Mouse (Mus musculus) gastrocnemius, postnatal 4 days (tissue): ENCODE data around the gene Rchy1. TPM values are rescaled to one million over a fixed set of nuclear protein-coding genes. Genes with fewer than 3 reads are reported as not detected.

Source experiments
- DNase-seq, 2 experiments: peaks; one replicate each; pipeline ENCODE4 v3.0.0; 2021 to 2022; ENCODE audit warnings: low spot score in 2 of 2, mixed read lengths in 2 of 2
- long read RNA-seq, 2 experiments: library from polyadenylated mRNA; stranded (forward); transcript quantifications; one replicate each; pipeline ENCODE4 v2.0.0; 2021
- total RNA-seq, 2 experiments: library from RNA; stranded (reverse); gene quantifications; 2 replicates each; pipeline ENCODE4 v1.2.3; 2021

Rchy1 gene
- total RNA-seq = 10 to 100 TPM; 42.5 to 45.0 TPM
- long read RNA-seq, experiment 1, transcript Rchy1-201 (9 exons, 1,967 nt) = major isoform, 53 of 59 reads
- long read RNA-seq, experiment 1, partial matches to known transcripts = 3 of 59 reads
- long read RNA-seq, experiment 1, other reads (novel, unspliced or antisense) = 2 of 59 reads
- long read RNA-seq, experiment 2, transcript Rchy1-201 (9 exons, 1,967 nt) = major isoform, 49 of 53 reads
- long read RNA-seq, experiment 2, partial matches to known transcripts = 1 of 53 reads
- long read RNA-seq, experiment 2, other reads (novel, unspliced or antisense) = 3 of 53 reads

GRCm38 (mm10) chr5:91962639-91963440 is at the start of gene Rchy1:
Gene Rchy1 (minus strand): TSS chr5:91963068.
- DNase-seq = peak; percentile 87 to 94

DNA sequence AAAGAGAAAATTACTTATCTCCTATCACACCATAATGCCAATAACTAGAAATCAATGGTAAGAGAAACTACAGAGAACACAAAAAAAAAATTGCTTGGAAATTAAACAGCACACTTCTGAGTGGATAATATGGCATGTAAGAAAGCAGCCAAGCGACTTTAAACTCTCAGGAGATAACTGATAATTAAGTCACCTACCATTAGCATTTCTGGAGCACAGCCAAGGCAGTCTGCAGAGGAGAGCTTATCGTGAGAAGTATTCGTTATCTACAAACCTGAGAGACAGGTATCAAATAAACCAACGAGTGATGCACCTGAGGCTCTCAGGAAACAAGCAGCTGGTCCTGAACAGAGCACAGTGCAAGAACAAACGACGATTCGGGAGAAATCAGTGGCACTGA is 48.9 kb upstream of the Rchy1 start:
- no peak for DNase-seq

GRCm38 (mm10) chr5:92009827-92010226 is 47.0 kb upstream of the Rchy1 start:
- no peak for DNase-seq

GRCm38 (mm10) chr5:92003011-92003410 is 40.1 kb upstream of the Rchy1 start:
- peak in 1 of 2 experiments; percentile 11 for DNase-seq

DNA sequence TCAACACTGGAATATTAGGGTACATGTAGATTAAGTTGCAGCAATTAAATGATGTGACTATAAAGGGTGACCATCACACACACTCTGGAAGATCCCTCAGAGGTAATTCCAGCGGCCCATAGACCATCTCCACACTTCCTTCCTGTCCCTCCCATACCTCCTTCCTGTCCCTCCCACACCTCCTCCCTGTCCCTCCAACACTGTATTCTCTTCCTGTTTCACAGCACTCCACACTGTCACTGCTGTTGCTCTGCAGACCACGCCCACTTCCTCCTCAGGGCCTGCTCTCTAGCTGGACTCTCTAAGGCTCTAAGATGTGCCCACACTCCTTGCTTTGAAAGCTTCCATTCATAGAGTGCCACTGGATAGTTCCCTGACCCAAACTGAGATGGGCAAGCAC is 37.9 kb upstream of the Rchy1 start:
- DNase-seq = no peak

- peak in 1 of 2 experiments; percentile 14 for DNase-seq
Measured at GRCm38 (mm10) chr5:91994546-91994945, 31.7 kb upstream of the Rchy1 start.

- DNase-seq = no peak
Measured at GRCm38 (mm10) chr5:91993061-91993460, 30.2 kb upstream of the Rchy1 start.

- DNase-seq = no peak
Measured at GRCm38 (mm10) chr5:91991191-91991937, 28.5 kb upstream of the Rchy1 start.

- DNase-seq = no peak
Measured at GRCm38 (mm10) chr5:91989261-91989660, 26.4 kb upstream of the Rchy1 start.

DNA sequence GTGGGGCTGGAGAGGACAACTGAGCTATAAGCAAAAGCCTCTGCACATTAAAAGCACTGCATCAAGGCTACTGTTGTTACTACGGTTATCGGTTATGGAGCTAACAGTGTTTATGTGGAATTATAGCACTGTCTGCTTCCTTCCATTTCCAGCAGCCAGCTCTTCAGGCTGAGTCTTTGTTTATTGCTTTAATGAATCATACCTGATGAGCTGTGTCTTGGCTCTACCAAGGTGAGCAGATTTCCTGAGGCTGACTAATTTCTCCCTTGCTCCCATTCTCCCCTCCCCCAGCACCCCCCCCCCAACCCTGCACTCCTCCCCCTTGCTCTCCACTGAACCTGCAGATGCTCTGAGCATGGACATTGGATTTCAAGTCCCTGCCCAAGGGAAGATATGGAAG is 24.9 kb upstream of the Rchy1 start:
- DNase-seq = no peak

- no peak for DNase-seq
Measured at GRCm38 (mm10) chr5:91987236-91987635, 24.4 kb upstream of the Rchy1 start, which contains the start of gene Odaph. Gene Odaph (plus strand): TSS chr5:91987475.

DNA sequence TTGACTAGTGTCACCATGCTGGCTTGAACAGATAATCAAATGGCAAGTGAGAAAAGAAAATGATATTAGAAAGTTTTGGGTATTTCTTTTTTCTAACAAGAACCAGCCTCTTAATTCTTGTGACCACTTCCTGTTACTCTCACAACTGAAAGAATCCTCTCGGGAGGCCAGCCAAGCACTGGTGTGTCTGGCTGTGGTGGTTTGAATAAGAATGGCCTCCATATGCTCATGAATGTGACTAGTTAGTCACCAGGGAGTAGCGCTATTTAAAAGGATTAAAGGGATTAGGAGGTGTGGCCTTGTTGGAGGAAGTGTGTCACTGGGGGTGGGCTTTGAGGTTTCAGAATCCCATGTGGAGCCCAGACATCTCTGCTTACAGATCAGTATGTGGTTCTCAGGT is 22.9 kb upstream of the Rchy1 start:
- DNase-seq = no peak

DNA sequence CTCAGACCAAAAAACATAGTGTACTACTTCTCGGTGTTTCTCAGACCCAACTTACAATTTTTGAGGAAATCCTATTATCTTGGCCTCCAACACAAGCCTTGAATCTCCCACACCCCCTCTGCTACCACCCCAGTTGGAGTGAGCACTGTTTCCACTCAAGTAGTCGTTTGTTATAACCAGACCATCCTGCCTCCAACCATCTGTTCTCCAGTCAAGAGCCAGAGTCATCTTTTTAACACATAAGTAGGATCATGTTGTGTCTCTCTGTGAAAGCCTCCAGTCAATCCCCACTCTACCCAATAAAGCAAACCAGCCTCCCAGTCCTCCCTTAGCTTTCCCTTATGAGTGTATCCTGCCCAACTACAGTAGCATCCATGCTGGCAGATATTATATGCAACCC is 20.6 kb upstream of the Rchy1 start:
- DNase-seq = no peak

GRCm38 (mm10) chr5:91981176-91981840 is 18.4 kb upstream of the Rchy1 start:
- DNase-seq = no peak

DNA sequence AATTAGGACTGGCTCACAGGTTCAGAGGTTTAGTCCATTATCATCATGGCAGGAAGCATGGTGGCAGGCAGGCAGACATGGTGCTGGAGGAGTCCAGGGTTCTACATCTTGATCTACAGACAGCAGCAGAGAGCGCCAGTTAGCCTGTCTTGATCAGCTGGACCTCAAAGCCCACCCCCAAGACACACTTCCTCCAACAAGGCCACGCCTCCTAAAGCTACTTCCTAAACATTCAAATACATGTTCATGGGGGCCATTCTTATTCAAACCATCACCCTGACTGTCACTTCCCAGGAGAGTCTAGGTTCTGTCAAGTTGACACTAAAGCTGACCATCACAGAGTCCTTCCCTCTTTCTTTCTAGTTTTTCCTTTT is 14.5 kb upstream of the Rchy1 start:
- no peak for DNase-seq

GRCm38 (mm10) chr5:91976566-91977396 is 13.9 kb upstream of the Rchy1 start:
- no peak for DNase-seq

DNA sequence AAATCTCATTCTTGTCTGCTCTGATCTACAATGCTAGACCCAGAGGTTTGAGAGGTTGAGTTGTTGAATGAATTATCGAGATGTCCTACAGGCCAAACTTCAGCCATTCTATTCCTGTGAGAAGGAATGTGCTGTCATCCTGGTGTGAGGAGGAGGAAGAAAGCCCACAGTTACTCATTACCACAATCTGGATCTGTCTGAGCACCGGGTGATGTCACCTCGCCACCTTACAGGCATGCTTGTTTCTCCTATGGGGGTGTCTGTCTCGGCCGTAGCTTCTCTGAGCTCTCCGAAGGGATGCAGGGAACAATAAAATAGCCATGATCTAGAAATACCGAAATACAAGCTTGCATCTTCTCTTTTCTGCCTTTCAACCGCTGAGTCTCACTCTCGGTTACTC is 12.9 kb upstream of the Rchy1 start:
- DNase-seq = no peak

GRCm38 (mm10) chr5:91974002-91974401 is 11.1 kb upstream of the Rchy1 start:
- DNase-seq = no peak

DNA sequence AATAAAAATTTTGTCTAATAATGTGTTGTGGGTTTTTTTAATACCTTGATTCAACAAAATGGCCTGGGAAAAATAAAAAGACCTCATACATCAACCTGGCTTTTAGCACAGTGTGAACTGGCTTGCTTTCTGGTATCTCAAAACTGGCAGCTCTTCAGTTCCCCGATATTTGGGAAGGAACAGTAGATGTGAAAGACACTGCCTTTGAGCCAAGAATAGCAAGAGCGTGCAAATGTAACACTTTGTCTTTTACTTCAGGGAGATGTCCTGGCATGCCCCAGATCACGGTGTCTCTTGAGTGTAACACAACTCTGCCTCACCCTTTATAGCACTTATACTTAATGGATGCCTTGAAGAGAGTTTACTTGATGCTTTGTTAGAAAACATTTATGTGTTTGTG is 9.2 kb upstream of the Rchy1 start:
- DNase-seq = no peak

- peak in 1 of 2 experiments; percentile 20 for DNase-seq
Measured at GRCm38 (mm10) chr5:91962259-91962638, 619 bp downstream of the Rchy1 start.
